Mouse (Mus musculus): ENCODE measurements around the gene Frem2.

Frem2 gene

DNA sequence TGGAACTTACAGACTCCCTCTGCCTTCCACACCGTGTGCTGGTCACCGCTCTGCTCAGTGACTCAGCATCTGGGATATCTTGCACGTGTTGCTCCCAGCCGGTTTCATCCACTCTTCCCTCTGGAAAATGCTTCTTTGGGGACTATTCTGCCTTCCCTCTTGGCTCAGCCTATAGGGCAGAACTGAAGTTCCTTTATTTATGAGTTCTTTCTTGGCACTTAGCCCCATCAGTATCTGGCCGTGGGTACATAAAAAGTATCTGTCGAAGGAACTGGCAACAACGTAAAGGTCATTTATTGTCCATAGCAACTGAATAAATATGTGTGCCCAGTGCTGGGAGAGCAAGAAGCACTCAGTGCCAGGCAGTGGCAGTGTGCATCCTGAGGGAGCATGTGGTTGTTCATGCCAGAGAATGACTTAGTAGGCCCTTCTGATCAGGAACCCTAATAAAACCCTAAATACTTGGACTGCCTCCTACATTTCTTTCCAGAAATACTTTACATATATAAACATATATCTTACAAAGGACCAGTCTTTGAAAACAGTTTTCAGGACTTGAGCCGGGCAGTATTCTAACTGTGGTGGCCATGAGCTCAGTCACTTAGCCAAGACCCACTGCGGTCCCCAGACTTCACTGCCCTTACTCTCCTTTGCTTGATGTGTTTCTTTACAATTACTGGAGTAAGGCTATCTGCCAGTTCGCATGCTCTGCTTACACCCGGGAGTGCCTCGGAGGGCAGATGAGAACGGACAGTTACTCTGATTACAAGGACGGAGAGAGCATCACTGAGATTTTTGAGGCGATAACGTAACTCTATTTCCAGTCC, 99.6 kb downstream of the Frem2 start:
- DNase-seq (ENCODE audit: low read depth, low spot score) = no peak

DNA sequence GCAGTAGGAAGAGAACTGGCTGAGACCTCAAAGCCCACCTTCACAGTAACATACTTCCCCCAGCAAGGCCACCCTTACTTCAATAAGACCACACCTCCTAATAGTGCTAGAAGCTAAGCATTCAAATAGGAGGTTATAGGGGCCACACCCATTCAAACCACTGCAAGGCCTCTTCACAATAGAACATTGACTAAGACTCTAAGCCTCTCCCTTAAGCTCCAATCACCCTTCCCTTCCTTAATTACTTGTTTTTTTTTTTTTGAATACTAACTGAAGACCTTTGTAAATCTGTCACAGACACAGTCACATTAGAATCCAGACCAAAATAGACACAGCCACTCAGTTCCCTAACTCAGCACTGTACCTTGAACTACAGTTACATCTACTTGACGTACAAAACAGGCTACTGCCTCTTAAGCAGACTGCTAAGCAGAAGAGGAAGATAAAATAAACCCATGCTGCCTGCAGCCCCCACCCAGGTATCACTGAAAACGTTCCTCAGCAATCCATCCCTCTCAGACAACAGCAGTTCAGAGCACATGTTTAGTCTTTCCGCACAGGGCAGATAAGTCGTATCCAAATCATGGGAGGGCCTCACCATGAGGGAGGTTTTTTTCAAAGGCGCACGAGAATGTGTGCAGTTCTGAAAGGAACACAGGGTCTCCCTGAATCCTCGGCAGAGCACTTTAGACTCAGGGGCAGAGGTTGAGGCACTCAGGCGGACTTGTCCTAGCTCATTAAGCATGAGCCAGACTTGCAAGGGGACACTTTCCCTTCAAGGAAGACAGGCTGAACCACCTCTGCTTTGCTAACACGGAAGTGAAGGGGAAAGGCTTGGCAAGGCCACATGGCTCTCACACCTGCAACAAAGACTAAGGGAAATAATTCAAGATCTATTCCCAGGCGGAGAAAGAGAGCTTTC, 101.9 kb downstream of the Frem2 start:
- DNase-seq (ENCODE audit: low read depth, low spot score) = no peak

DNA sequence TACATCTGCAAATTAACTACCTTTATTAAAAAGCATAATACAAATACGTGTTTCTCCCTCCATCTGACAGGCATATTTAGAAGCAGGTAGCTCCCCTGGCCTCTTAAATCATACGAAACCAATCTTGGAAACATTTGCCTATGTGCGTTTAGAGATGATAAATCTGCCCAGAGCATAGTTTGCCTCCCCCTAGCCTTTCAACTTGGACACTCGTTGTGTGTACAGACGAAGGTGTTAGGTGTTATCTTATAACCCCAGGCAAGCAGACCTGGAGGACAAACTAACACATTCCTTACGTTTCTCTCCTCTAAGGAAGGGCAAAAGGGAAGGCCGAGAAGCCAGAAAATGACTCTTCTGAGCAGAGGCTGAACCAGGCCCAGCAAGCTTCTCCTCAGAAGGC, 104.5 kb downstream of the Frem2 start:
- DNase-seq (ENCODE audit: low read depth, low spot score) = no peak

DNA sequence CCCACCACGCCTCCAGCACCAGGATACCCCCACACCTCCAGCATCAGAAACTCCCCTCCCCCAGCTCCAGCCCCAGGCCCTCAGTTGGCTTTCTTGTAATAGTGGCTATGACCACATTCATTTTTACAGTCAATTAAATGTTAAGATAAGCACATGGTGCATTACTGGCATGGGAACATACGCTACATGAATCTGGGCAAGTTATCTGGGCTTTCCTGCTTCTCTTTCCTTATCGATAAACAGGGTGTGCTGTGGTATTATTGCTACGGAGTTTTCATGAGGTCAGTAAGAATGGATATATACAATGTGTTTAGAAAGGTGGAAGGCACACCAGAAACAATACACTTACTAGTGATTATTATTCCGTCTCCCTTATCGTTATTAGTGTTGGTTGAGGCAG, 125.1 kb downstream of the Frem2 start:
- DNase-seq (ENCODE audit: low read depth, low spot score) = no peak

DNA sequence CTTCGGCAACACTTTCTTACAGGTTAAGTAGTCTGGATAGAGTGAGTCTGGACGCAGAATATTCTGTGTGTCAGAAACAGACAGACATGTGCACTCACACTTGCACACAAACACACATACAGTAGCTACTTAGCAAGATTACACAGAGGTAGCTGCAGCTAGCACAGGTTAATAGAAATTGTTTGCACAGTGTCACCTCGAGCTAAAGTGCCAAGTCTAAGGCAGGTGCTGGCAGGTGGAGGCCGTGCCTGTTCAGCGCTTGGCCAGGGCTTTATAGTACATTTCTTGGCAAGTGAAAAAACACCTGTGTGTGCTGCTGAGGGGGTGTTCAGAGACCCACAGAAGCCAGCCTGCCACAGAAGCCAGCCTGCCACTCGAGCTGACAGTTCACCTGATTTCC, 126.8 kb downstream of the Frem2 start:
- DNase-seq (ENCODE audit: low read depth, low spot score) = no peak

DNA sequence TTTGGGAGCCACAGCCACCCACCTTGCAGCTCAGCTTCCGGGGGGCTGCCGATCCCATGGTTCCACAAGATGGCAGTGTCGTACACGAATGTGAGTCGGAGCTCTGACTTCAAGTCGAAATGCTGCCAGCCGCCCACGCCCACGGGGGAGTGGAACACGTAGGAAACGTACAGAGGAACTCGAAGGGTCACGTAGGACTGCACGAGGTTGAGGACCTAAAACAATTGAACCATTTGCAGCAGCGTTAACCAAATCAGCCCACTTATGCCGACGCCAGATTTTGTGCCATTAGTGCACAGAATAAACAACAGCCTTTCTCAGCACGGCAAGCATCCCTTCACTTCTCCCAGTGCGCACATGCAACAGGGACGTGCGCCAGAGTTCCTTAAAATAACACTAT, 131.4 kb downstream of the Frem2 start:
- DNase-seq (ENCODE audit: low read depth, low spot score) = peak; percentile 78

DNA sequence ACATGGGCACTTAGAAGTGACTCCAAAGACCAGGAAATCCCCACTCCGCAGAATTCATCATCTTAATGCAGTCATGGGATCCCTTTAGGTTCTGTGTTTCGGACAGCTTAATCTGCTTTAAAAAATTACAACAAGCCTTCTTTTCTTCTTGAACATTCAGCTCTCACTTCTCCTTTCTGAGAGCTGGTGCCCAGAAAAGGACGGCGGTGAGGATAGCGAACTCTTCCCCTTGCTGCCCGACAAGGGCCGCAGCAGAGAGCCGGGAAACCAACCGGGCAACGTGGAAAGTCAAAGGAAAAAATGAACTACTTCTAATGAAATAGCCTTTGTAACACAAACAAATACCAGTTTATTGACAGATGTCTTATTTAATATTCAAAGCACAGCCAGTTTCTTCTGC, 134.4 kb downstream of the Frem2 start:
- peak; percentile 60 for DNase-seq (ENCODE audit: low read depth, low spot score)

DNA sequence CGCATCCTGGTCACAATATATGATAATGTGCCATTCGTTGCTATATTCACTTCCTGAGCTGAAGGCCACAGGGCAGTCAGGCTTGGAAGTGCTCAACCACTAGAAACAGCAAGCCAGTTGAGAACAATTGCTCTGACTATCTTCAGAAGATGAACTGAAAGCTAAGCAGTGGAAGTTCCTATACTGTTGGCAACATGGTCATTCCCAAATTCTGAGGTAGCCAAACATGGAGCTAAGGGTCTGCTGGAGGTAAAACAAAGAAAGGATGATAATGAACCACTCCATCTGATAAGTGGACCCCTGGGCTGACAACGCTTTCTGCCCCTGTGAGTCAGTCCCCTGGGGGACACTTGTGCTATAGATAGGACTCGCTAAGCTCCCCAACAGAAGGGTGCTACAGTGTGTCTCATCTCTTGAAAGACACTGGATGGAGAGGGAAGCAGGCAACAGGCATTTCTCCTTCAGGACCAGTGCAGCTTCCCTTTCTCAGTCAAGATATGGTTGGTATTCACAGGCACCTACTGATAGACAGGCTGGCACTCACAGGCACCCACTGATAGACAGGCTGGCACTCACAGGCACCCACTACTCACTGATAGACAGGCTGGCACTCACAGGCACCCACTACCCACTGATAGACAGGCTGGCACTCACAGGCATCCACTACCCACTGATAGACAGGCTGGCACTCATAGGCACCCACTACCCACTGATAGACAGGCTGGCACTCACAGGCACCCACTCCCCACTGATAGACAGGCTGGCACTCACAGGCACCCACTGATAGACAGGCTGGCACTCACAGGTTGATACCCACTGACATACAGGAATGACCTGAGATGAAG, 142.7 kb downstream of the Frem2 start:
- DNase-seq (ENCODE audit: low read depth, low spot score) = no peak

DNA sequence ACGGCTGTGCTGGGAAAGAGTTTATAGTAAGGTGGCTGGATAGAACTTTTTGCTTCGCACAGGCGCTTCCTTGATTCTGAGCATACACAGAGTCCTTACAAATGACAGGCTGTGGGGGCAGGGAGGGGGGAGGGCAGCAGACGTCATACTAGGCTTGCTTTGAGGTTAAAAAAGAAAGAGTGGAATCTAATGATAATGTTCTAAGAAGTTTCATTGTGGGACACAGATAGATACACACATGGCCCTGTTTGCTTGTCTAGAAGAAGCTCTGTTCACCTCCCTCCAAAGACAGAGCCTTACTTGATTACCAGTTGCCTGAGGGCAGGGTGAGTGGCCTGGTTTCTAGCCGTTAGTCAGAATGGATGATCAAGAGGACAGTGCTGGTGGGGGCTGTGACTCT, 144.1 kb downstream of the Frem2 start:
- no peak for DNase-seq (ENCODE audit: low read depth, low spot score)

DNA sequence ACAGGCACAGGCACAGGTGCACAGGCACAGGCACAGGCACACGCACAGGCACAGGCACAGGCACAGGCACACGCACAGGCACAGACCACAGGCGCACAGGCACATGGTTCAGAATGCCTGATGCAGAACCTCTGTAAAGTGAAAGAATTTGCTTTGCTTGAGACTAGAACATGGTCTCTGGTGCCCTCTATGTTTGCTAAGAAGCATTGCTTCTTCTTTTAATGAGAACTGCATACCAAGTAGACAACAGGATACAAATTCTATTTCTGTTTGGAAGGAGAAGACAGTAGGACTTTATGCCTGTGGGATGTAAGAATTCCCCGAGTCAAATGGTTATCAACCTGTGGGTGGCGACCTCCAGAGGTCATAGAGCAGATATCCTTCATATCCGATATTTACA, 154.7 kb downstream of the Frem2 start:
- DNase-seq (ENCODE audit: low read depth, low spot score) = peak; percentile 37

DNA sequence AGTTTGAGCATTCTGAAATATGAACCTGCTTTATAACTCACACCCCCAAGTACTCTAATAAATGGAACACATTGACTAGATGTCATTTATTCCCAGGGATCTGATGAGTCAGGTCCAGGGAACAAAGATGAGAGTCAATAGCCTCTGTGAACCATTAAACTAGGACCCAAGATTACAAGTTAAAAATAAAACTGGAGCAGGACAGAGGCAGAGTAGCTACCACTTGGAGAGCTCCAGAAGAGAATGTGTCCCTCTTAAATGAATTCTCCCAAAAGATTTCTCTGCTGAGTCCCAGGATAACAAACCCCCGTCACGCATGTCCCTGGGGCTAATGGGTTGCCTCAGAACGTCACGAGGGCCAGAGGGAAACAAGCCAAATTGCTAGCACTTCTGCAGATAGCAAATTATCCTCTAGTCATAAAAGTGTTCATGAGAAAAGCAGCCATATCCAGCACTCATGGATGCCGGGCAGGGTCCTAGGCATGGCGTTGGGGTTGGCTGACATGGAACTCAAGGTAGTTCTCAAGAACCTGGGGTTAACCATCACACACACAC, 158.7 kb downstream of the Frem2 start:
- DNase-seq (ENCODE audit: low read depth, low spot score) = no peak

DNA sequence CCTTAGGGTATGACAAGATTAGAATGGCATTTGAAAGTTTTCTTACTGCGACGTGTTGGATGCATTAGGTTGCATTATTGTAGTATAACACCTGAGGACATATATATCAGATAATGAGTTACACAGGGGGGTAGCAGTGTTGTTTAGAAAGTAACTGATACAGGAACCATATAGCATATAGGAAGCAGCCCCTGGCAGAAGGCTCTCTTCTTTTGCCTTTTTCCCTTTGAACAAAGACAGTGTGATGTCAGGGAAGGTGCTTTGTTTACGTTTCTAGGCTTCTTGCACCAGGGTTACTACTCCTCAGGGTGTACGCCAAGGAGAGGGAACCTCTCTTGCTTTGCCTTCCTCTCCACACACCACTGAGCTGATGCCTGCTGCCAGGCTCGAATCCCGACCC, 168.8 kb downstream of the Frem2 start, which contains the start of gene Stoml3:
TSS of gene Stoml3 (plus strand) at position 301 of the 400 bp plus-strand sequence.
- DNase-seq (ENCODE audit: low read depth, low spot score) = no peak

DNA sequence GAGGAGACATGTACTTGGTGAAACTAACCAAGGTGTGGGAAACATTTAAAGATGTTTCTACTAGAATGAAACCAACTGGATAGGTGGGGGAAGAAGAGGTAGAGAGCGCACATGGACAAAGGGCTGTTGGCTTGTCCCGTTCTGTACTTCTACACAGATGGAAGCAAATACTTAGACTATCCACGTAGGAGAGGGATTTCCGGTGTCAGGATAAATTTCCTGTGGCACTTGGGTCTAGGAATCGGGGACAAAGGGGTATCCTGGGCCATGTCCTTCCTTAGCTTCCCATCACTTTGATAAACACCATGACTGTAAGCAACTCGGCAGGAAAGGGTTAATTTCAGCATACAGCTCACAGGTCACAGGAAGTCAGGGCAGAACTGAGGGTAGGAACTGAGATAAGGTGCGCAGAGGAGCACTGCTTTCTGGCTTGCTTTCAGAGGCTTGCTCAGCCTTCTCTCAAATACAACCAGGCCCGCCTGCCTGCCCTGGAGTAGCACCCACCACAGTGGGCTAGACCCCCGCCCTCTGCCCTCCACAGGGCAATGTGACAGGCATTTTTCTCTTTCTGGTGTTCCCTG, 170.1 kb downstream of the Frem2 start:
- DNase-seq (ENCODE audit: low read depth, low spot score) = no peak

DNA sequence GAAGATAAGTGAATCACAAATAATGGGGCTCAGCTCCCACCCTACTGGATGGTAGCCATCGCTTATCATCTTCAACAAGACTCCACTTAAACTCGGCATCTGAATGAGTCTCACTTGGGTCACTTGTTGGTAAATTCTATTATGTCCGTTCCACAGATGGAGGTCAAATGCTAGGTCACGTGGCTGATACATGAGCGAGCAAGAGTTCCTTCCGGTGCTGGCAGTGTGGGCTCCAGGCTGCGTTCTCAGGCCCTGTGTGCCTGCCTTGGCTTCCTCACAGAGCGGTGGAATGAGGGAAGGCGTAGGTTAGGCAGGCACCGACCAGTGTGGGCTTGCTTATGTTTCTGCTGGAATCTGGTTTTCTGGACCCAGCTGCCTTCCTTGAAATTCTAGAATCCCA, 170.6 kb downstream of the Frem2 start:
- DNase-seq (ENCODE audit: low read depth, low spot score) = no peak

DNA sequence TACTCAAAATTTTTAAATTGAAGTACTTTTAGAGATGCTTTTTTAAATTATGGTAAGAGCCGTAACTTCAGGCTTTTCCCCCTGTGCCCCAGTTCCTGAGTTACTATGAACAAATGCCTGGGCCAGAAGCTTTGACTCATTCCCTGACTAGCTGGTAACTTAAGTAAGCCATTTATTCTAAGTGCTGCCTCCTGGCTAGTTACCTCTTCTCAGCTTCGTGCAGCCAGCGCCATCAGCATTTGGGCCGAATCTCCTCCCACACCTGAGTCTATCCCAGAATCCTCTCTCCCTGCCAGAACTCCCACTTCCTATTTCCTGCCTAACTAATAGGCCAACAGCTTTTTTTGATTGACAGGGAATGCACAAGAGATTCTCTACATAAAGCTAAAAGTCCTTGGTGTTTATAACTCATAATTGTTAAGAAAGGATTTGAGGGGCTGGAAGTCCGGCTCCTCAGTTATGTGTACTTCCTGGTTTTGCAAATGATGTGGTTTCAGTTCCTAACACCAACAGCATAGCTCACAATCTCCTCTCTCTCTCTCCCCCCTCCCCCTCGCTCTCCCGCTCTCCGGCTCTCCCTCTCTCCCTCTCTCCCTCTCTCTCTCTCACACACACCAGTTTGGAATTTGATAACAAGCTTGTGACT, 173.6 kb downstream of the Frem2 start:
- DNase-seq (ENCODE audit: low read depth, low spot score) = peak; percentile 63

DNA sequence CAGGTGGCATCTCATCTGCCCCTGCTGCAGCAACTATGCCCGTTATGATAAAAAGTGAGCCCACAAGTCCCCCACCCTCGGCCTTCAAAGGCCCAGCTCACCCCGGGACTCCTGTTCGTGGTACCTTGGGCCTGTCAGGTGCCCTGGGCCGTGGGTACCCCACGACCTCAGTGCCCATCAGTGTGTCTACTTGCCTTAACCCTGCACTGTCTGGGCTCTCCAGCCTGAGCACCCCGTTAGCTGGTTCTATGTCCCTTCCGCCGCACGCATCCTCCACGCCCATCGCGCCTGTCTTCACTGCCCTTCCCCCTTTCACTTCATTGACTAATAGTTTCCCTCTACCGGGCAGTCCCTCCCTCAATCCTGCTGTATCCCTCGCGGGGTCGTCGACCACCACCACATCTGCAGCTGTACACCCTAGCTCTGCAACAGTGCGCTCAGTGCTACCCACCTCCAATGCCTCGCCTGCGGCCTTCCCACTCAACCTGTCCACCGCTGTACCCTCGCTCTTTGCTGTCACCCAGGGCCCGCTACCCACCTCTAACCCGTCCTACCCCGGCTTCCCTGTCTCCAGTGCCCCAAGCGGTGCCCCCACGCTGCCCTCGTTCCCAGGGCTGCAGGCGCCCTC, 178.6 kb downstream of the Frem2 start:
- DNase-seq (ENCODE audit: low read depth, low spot score) = no peak

DNA sequence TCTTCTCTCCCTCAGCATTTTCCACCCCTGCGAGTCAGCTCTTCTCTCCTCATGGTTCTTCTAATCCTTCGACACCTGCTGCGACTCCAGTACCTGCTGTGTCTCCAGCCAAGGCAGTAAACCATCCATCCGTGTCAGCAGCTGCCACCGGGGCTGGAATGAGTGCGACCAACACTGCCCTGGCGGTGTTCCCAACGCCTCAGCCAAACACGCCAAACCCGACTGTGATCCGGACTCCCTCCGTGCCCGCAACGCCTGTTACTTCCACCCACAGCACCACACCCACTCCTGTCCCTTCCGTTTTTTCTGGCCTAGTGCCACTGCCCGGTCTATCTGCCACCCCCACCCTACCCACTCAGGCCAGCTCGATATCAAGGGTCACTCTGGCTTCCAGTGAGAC, 179.7 kb downstream of the Frem2 start:
- no peak for DNase-seq (ENCODE audit: low read depth, low spot score)

DNA sequence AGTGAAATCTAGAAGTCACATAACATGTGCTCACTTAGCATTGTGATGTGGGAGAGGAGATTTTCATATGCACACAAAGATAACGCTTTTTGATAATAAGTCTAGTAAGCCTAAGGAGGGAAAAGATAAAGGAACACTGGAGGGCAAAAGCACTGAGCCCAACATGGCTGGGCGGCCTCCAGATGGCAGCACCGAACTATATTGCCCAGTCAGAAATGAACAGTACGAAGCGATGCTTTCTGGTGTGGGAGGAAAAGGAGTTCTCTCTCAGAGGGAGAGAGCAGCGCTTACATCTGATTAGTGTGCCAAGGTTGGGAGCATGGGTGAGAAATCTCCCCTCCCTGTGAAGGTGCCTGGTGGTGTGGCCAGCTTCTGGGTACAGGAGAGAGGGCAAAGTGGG, 181.3 kb downstream of the Frem2 start:
- peak; percentile 18 for DNase-seq (ENCODE audit: low read depth, low spot score)

DNA sequence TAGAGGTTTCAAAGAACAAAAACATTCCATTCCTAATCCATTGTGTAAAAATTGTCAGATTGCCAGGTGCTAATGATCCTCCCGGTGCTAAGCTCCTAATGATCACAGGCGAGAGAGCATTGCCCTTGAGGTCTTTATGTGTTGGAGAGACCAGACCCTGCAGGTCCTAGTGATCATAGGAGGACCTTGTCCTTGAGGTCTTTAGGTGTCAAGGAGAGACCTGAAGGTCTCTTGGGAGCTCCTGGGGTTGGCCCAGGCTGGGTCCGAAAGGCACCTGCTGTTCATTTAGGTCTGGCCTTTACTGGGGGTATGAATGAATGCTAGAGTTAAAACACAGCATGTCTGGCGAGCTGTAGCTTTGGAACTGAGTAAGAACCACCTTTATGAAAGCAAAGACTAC, 183.0 kb downstream of the Frem2 start:
- no peak for DNase-seq (ENCODE audit: low read depth, low spot score)

DNA sequence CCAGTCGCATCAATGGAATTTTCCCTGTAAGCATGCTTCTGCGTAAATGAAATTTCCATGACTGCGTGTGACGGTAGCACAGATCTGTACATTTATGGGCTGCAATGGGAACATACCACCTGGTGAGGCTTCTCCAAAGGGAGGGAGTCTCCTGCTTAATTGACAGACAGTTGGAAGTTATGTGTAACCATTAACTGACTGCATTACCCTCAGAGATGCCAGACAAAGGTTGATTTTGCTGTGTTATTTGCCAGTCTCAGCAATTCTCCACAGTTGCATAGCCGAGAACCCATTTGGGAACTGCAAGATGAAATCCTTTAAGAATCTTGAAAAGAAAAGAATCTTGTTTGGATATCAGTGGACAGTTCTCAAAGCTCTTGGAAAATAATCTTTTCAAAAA, 185.1 kb downstream of the Frem2 start:
- no peak for DNase-seq (ENCODE audit: low read depth, low spot score)
